Mouse (Mus musculus) kidney, embryonic 15.5 days (tissue): ENCODE measurements at regions not wholly inside any gene's neighbourhood (a gene's known extent, or its start where the extent isn't known, plus 50 kb on each side); places are given as distances from the start of the nearest gene placed in this dataset.

Experiments
- ATAC-seq: fragments of 200-750 bp; cut with Nextera tagmentation; replicated peaks from 2 replicates; pipeline ENCODE4 v1.8.0; 2017; ENCODE audit warnings: moderate TSS enrichment; ENCODE audit not compliant: low FRiP score
- H3K27ac ChIP-seq: fragments of 300-500 bp; sonication (generic); 2 replicates; pipeline ENCODE4 v1.5.1; 2015; ENCODE audit warnings: mild to moderate bottlenecking, inconsistent platforms
- H3K27me3 ChIP-seq: fragments of 300-500 bp; sonication (generic); 2 replicates; pipeline ENCODE4 v1.6.1; 2015; ENCODE audit warnings: inconsistent platforms
- H3K36me3 ChIP-seq: fragments of 300-500 bp; sonication (generic); 2 replicates; pipeline ENCODE4 v1.6.1; 2015; ENCODE audit warnings: inconsistent platforms
- H3K4me1 ChIP-seq: fragments of 300-500 bp; sonication (generic); 2 replicates; pipeline ENCODE4 v1.6.1; 2015; ENCODE audit warnings: inconsistent platforms
- H3K4me2 ChIP-seq: fragments of 300-500 bp; sonication (generic); 2 replicates; pipeline ENCODE4 v1.6.1; 2015; ENCODE audit warnings: moderate library complexity, mild to moderate bottlenecking, inconsistent platforms
- H3K4me3 ChIP-seq: fragments of 300-500 bp; sonication (generic); replicated peaks from 2 replicates; pipeline ENCODE4 v1.5.1; 2015; ENCODE audit warnings: mild to moderate bottlenecking, inconsistent platforms
- H3K9ac ChIP-seq: fragments of 300-500 bp; sonication (generic); 2 replicates; pipeline ENCODE4 v1.6.1; 2015; ENCODE audit warnings: mild to moderate bottlenecking, inconsistent platforms
- H3K9me3 ChIP-seq: fragments of 300-500 bp; sonication (generic); replicated peaks from 2 replicates; pipeline ENCODE4 v1.6.1; 2016; ENCODE audit warnings: inconsistent platforms
- WGBS: fragments of 180-500 bp; shearing (Covaris S2); methylation state at CpG from one replicate; pipeline ENCODE4 v1.1.7; 2015; ENCODE audit warnings: mixed read lengths; 5-methylcytosine and 5-hydroxymethylcytosine counted together

GRCm38 (mm10) chr16:75487915-75488314, 97.9 kb downstream of the Lipi start:
- H3K27me3 ChIP-seq: no peaks in the 10 kb centered on the region
- H3K4me1 ChIP-seq: no peaks in the 10 kb centered on the region
- H3K9me3 ChIP-seq: no peaks in the 10 kb centered on the region
- ATAC-seq: no peak
- H3K36me3 ChIP-seq: no peaks in the 10 kb centered on the region
- H3K9ac ChIP-seq: no peak overlapping the region
- H3K4me2 ChIP-seq: no peak overlapping the region
- no peak overlapping the region for H3K27ac ChIP-seq
- no peak overlapping the region for H3K4me3 ChIP-seq
- WGBS: 69% methylated on average over 4 of the region's 4 CpGs

GRCm38 (mm10) chr16:75483878-75484277, 102.0 kb downstream of the Lipi start:
- Histone ChIP-seq H3K9me3 (no peaks in the 10 kb centered on the region), H3K27ac (no peak overlapping the region), H3K27me3 (no peaks in the 10 kb centered on the region), H3K9ac (no peak overlapping the region), H3K4me2 (no peak overlapping the region), H3K4me3 (no peak overlapping the region), H3K36me3 (no peaks in the 10 kb centered on the region), H3K4me1 (no peaks in the 10 kb centered on the region)
- 82% methylated on average over 5 of the region's 5 CpGs for WGBS
- ATAC-seq: no peak

- Histone ChIP-seq H3K4me1 (no peaks in the 10 kb centered on the region), H3K4me3 (no peak overlapping the region), H3K36me3 (no peaks in the 10 kb centered on the region), H3K27me3 (no peaks in the 10 kb centered on the region), H3K9me3 (no peaks in the 10 kb centered on the region), H3K27ac (no peak overlapping the region), H3K4me2 (no peak overlapping the region), H3K9ac (no peak overlapping the region)
- whole genome bisulfite sequencing: 89% methylated on average over 6 of the region's 6 CpGs
- ATAC-seq: no peak
These were observed 120.4 kb downstream of the Lipi start for GRCm38 (mm10) chr16:75465420-75465975.

GRCm38 (mm10) chr16:75462136-75462535, 123.7 kb downstream of the Lipi start:
- H3K4me2 ChIP-seq: no peak overlapping the region
- H3K27ac ChIP-seq: no peak overlapping the region
- no peaks in the 10 kb centered on the region for H3K4me1 ChIP-seq
- WGBS: 85% methylated on average over 3 of the region's 3 CpGs
- ATAC-seq: no peak
- H3K36me3 ChIP-seq: no peaks in the 10 kb centered on the region
- no peak overlapping the region for H3K4me3 ChIP-seq
- H3K27me3 ChIP-seq: no peaks in the 10 kb centered on the region
- no peak overlapping the region for H3K9ac ChIP-seq
- no peaks in the 10 kb centered on the region for H3K9me3 ChIP-seq

GRCm38 (mm10) chr16:75446901-75447514, 138.9 kb downstream of the Lipi start:
- H3K27ac ChIP-seq: no peak overlapping the region
- no peaks in the 10 kb centered on the region; the same call in 1 of the 2 replicates for H3K27me3 ChIP-seq
- peaks cover 5% of the 10 kb centered on the region; the same call in 1 of the 2 replicates for H3K4me1 ChIP-seq
- H3K9ac ChIP-seq: no peak overlapping the region
- peak overlapping the region; percentile 41 for H3K4me2 ChIP-seq
- 2% methylated on average over 14 of the region's 14 CpGs for WGBS
- H3K4me3 ChIP-seq: no peak overlapping the region
- peak; percentile 82 for ATAC-seq
- H3K9me3 ChIP-seq: no peaks in the 10 kb centered on the region
- no peaks in the 10 kb centered on the region for H3K36me3 ChIP-seq

- Histone ChIP-seq H3K4me3 (no peak overlapping the region), H3K9ac (no peak overlapping the region), H3K27ac (no peak overlapping the region), H3K27me3 (no peaks in the 10 kb centered on the region), H3K9me3 (no peaks in the 10 kb centered on the region), H3K36me3 (no peaks in the 10 kb centered on the region), H3K4me1 (no peaks in the 10 kb centered on the region), H3K4me2 (no peak overlapping the region)
- 92% methylated on average over 3 of the region's 3 CpGs for WGBS
- ATAC-seq: no peak
These were observed 146.6 kb downstream of the Lipi start for GRCm38 (mm10) chr16:75439296-75439695.

GRCm38 (mm10) chr16:75433227-75433626, 152.6 kb downstream of the Lipi start:
- no peaks in the 10 kb centered on the region for H3K9me3 ChIP-seq
- WGBS: 43% methylated on average over 6 of the region's 6 CpGs
- H3K27me3 ChIP-seq: no peaks in the 10 kb centered on the region
- no peak overlapping the region for H3K4me3 ChIP-seq
- H3K27ac ChIP-seq: no peak overlapping the region
- no peak overlapping the region for H3K9ac ChIP-seq
- no peaks in the 10 kb centered on the region for H3K4me1 ChIP-seq
- H3K36me3 ChIP-seq: no peaks in the 10 kb centered on the region
- no peak for ATAC-seq
- H3K4me2 ChIP-seq: no peak overlapping the region

- Histone ChIP-seq H3K4me2 (no peak overlapping the region), H3K27ac (no peak overlapping the region), H3K9ac (no peak overlapping the region), H3K4me1 (no peaks in the 10 kb centered on the region), H3K9me3 (no peaks in the 10 kb centered on the region), H3K27me3 (no peaks in the 10 kb centered on the region), H3K36me3 (no peaks in the 10 kb centered on the region), H3K4me3 (no peak overlapping the region)
- 83% methylated on average over 6 of the region's 6 CpGs for WGBS
- ATAC-seq: no peak
These were observed 201.2 kb downstream of the Lipi start for GRCm38 (mm10) chr16:75384526-75385222.

GRCm38 (mm10) chr16:75381191-75381590, 204.7 kb downstream of the Lipi start:
- H3K4me3 ChIP-seq: no peak overlapping the region
- H3K9ac ChIP-seq: no peak overlapping the region
- 40% methylated on average over 1 of the region's 1 CpGs for WGBS
- ATAC-seq: no peak
- H3K4me1 ChIP-seq: no peaks in the 10 kb centered on the region
- no peaks in the 10 kb centered on the region for H3K9me3 ChIP-seq
- H3K4me2 ChIP-seq: no peak overlapping the region
- H3K36me3 ChIP-seq: no peaks in the 10 kb centered on the region
- no peaks in the 10 kb centered on the region for H3K27me3 ChIP-seq
- H3K27ac ChIP-seq: no peak overlapping the region

- H3K27me3 ChIP-seq: no peaks in the 10 kb centered on the region
- no peak overlapping the region for H3K27ac ChIP-seq
- WGBS: 76% methylated on average over 5 of the region's 5 CpGs
- ATAC-seq: no peak
- H3K9me3 ChIP-seq: no peaks in the 10 kb centered on the region
- no peaks in the 10 kb centered on the region for H3K4me1 ChIP-seq
- no peak overlapping the region for H3K9ac ChIP-seq
- H3K4me2 ChIP-seq: no peak overlapping the region
- no peaks in the 10 kb centered on the region for H3K36me3 ChIP-seq
- no peak overlapping the region for H3K4me3 ChIP-seq
These were observed 216.2 kb downstream of the Lipi start for GRCm38 (mm10) chr16:75369700-75370099.

GRCm38 (mm10) chr16:75366727-75367126, 219.1 kb downstream of the Lipi start:
- Histone ChIP-seq H3K4me2 (no peak overlapping the region), H3K4me3 (no peak overlapping the region), H3K4me1 (no peaks in the 10 kb centered on the region), H3K27ac (no peak overlapping the region), H3K27me3 (no peaks in the 10 kb centered on the region), H3K9me3 (no peaks in the 10 kb centered on the region), H3K36me3 (no peaks in the 10 kb centered on the region), H3K9ac (no peak overlapping the region)
- no peak for ATAC-seq
- 80% methylated on average over 4 of the region's 4 CpGs for WGBS

- H3K36me3 ChIP-seq: no peaks in the 10 kb centered on the region
- H3K27ac ChIP-seq: no peak overlapping the region
- H3K4me3 ChIP-seq: no peak overlapping the region
- no peak for ATAC-seq
- no peak overlapping the region for H3K4me2 ChIP-seq
- no peaks in the 10 kb centered on the region for H3K4me1 ChIP-seq
- no peaks in the 10 kb centered on the region for H3K27me3 ChIP-seq
- no peaks in the 10 kb centered on the region for H3K9me3 ChIP-seq
- no peak overlapping the region for H3K9ac ChIP-seq
- WGBS: 60% methylated on average over 8 of the region's 8 CpGs
These were observed 220.4 kb downstream of the Lipi start for GRCm38 (mm10) chr16:75365361-75365994.
